Mouse (Mus musculus): ENCODE measurements around the gene Nod2. TPM values are rescaled to one million over a fixed set of nuclear protein-coding genes. Genes with fewer than 3 reads are reported as not detected.

The Nod2 gene
- polyA plus RNA-seq (2012; rRNA removed), result 1.1 and 1.8 TPM in 2 replicates

GRCm38 (mm10) chr8:88646837-88647778, at the start of gene Nod2:
TSS of gene Nod2 (plus strand) at chr8:88647315.

GRCm38 (mm10) chr8:88635474-88636397, 11.4 kb upstream of the Nod2 start, which contains the start of gene Snx20:
TSS of gene Snx20 (minus strand) at chr8:88636128.

GRCm38 (mm10) chr8:88696721-88697641, 49.9 kb downstream of the Nod2 start, which contains the start of gene Cyld:
TSS of gene Cyld (plus strand) at chr8:88697028.

Other genes with a start within 250 kb of the Nod2 start
- 30.1 and 37.3 TPM in 2 replicates for gene Nkd1, start 126.0 kb upstream of the Nod2 start, polyA plus RNA-seq (2012; rRNA removed)
- gene Snx20, start 11.2 kb upstream of the Nod2 start, polyA plus RNA-seq (2012; rRNA removed), result 2.2 and 4.4 TPM in 2 replicates
- gene Cyld, start 49.7 kb downstream of the Nod2 start, polyA plus RNA-seq (2012; rRNA removed), result 1.7 TPM in 2 replicates

Measured in stomach, adult 2 months (tissue).